Mouse (Mus musculus) CH12.LX (cell line): ENCODE results near the gene Tnpo1.

ENCODE experiments used
- CTCF ChIP-seq, 2 experiments: IDR thresholded peaks in 1 of 2; conservative IDR thresholded peaks in 1 of 2; 2 replicates each; pipeline ENCODE4 v1.5.1; 2011 to 2012; ENCODE audit warnings: low read depth in 2 of 2, low read length in 2 of 2, improper control_type of control experiment in 1 of 2, inconsistent platforms in 1 of 2, mild to moderate bottlenecking in 1 of 2, moderate library complexity in 1 of 2
- EP300 ChIP-seq: IDR thresholded peaks from 2 replicates; pipeline ENCODE4 v1.6.1; 2011; ENCODE audit warnings: low read length, improper control_type of control experiment
- ETS1 ChIP-seq: conservative IDR thresholded peaks from 2 replicates; pipeline ENCODE4 v1.6.1; 2012; ENCODE audit warnings: low read depth, mild to moderate bottlenecking, inconsistent platforms, low read length, improper control_type of control experiment, moderate library complexity
- MXI1 ChIP-seq: IDR thresholded peaks from 2 replicates; pipeline ENCODE4 v1.6.1; 2011; ENCODE audit warnings: mild to moderate bottlenecking, low read depth, low read length, improper control_type of control experiment
- POLR2A ChIP-seq: IDR thresholded peaks from 2 replicates; pipeline ENCODE4 v1.6.1; 2011; ENCODE audit warnings: low read depth, mild to moderate bottlenecking, improper control_type of control experiment, low read length
- UBTF ChIP-seq: IDR thresholded peaks from 2 replicates; pipeline ENCODE4 v1.6.1; 2012; ENCODE audit warnings: low read depth, mild to moderate bottlenecking, inconsistent platforms, low read length, improper control_type of control experiment, moderate library complexity

DNA sequence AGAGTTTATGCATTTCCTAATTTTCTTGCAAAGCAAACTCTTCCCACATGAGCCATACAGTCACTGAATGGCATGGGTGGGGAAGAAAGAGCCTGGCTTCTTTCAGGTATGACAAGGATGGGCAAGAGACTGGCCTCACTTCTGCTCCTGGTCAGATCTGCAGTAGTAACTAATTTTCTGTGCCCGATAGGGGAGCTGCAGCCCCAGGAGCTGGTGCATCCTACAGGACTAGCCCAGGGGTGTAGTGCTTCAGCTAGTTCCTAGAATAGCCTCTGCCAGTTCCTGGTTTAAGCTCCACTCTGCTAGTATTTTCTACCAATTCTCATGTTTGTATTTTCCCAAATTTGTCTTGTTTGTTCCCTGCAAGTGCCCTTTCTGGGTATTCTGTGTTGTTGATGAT, 92.0 kb downstream of the Tnpo1 start:
- TF ChIP-seq UBTF: no peak
- no peak for TF ChIP-seq POLR2A
- no peak for TF ChIP-seq MXI1
- TF ChIP-seq CTCF (conservative IDR thresholded peaks at IDR 0.05 in 1 of 2, IDR thresholded peaks at IDR 0.05 in 1 of 2; ENCODE audit: low read depth in 2 of 2, low read length in 2 of 2): no peak
- TF ChIP-seq ETS1: no peak
- no peak for TF ChIP-seq EP300
